Mouse (Mus musculus): ENCODE results near the gene Olfr493. TPM values are rescaled to one million over a fixed set of nuclear protein-coding genes. Genes with fewer than 3 reads are reported as not detected.

Olfr493 gene
- total RNA-seq (2022): not detected

- DNase-seq (ENCODE audit: low spot score): no peak
These were observed at the start of gene Olfr493 for GRCm38 (mm10) chr7:108346879-108347278. Olfr493 (minus strand) TSS chr7:108346979.

DNA sequence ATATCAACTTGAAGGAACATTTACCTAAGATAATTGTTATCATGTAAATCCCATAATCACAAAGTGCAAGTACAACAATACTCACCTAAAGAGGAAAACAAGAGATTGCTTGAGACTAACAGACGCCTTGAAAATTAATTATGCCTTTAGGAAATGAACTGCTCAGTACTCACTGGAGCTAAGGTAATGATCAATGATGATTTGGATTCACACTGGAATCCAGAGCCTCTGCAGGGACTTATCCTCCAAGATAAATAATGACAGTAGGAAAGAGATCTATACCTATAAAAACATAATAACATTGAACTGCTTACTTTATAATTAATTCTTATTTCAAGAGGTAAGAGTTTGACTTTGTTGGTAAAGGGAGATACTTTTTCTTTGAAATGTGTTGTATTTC lies 46.1 kb upstream of the Olfr493 start, which contains the start of gene Olfr495:
Gene Olfr495 (plus strand): TSS at position 301 of the 400 bp plus-strand sequence.
- no peak for DNase-seq (ENCODE audit: low spot score)

DNA sequence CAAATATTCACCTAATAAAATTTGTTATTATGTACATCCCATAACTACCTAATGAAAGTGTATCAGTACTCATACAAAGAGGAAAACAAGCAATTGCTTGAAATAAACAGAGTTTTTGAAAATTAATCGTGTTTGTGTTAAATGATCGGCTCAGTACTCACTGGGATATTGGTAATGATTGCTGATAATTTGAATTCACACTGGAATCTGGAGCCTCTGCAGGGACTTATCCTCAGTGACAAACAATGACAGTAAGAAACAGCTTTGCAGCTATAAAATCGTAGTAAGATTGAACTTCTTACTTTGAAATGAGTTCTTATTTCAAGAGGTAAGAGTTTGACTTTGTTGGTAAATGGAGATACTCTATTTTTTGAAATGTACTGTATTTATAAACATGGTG lies 18.3 kb upstream of the Olfr493 start, which contains the start of gene Olfr494:
Gene Olfr494 (plus strand): TSS at position 301 of the 400 bp plus-strand sequence.
- DNase-seq (ENCODE audit: low spot score): no peak

DNA sequence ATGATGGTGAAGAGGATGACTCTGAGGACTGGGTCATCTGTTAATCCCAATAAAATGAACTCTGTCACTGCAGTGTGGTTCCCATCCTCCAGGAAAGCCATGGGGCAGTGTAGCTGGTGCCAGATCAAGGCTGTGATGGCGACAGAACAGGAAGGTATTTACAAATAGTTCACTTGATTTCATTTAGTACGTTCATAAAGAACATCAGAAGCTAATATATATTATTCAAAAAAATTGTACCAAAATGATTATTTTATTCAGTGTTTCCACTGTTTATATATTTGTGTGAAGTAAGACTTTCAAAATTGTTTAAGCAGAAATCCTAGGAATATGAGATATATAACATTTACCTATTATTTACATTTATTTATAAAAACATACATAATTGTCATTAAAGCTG lies 23.2 kb downstream of the Olfr493 start, which contains the start of gene Olfr492:
Gene Olfr492 (minus strand): TSS at position 101 of the 400 bp plus-strand sequence.
- DNase-seq (ENCODE audit: low spot score): no peak

DNA sequence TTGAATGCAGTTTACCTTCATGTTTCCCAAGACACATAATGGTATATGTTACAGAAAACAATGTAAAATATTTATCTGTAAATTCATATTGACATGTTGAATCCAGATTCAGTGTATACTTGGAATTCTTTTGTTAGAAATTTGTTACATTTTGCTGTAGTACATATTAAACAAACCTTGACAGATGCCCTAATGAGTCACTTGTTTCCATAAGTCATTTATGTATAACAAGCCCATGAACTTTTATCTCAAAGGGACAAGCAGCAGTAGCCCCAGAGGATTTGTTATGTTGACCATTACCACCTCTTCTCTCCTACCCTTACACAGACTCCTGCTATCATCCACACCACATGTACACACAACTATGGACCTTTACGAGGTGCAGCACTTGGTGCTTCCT lies 33.6 kb downstream of the Olfr493 start, which contains the start of gene Olfr491:
Gene Olfr491 (plus strand): TSS at position 301 of the 400 bp plus-strand sequence.
- DNase-seq (ENCODE audit: low spot score): no peak

Other genes with a start within 250 kb of the Olfr493 start
- under 1 TPM; 0.43 to 0.90 (median 0.77) TPM for gene Olfr482, start 249.4 kb downstream of the Olfr493 start, total RNA-seq (2022)
- not detected for gene Olfr483, start 246.1 kb downstream of the Olfr493 start, total RNA-seq (2022)
- not detected for gene Olfr484, start 219.5 kb downstream of the Olfr493 start, total RNA-seq (2022)
- not detected for gene Olfr485, start 187.1 kb downstream of the Olfr493 start, total RNA-seq (2022)
- gene Olfr486, start 174.2 kb downstream of the Olfr493 start, total RNA-seq (2022): not detected
- not detected for gene Olfr487, start 132.3 kb downstream of the Olfr493 start, total RNA-seq (2022)
- gene Olfr488, start 88.6 kb downstream of the Olfr493 start, total RNA-seq (2022): not detected
- not detected for gene Olfr490, start 58.0 kb downstream of the Olfr493 start, total RNA-seq (2022)
- not detected for gene Olfr491, start 33.5 kb downstream of the Olfr493 start, total RNA-seq (2022)
- gene Olfr492, start 23.3 kb downstream of the Olfr493 start, total RNA-seq (2022): not detected
- not detected for gene Olfr494, start 18.4 kb upstream of the Olfr493 start, total RNA-seq (2022)
- not detected for gene Olfr495, start 46.2 kb upstream of the Olfr493 start, total RNA-seq (2022)
- gene Olfr497, start 73.4 kb upstream of the Olfr493 start, total RNA-seq (2022): not detected
- gene Olfr498, start 118.3 kb upstream of the Olfr493 start, total RNA-seq (2022): not detected
- not detected for gene Olfr502, start 178.1 kb upstream of the Olfr493 start, total RNA-seq (2022)
- gene Olfr503, start 197.5 kb upstream of the Olfr493 start, total RNA-seq (2022): not detected
- gene Olfr504, start 218.8 kb upstream of the Olfr493 start, total RNA-seq (2022): not detected